Mouse (Mus musculus) brown adipose tissue, adult 24 weeks (tissue): Measurements from ENCODE around the gene Ugt1a8. TPM values are rescaled to one million over a fixed set of nuclear protein-coding genes. Genes with fewer than 3 reads are reported as not detected.
"Not testable (repeated sequence)": the region's sequence is repeated elsewhere in the genome, so short reads cannot be mapped to it uniquely, and the experiment has no call there.

Source experiments
- H3K27ac ChIP-seq: fragments of 200-500 bp; replicated peaks from 2 replicates; pipeline ENCODE4 v1.5.1; 2012; ENCODE audit warnings: low read depth, mild to moderate bottlenecking, low read length
- H3K4me1 ChIP-seq: fragments of 200-500 bp; 2 replicates; pipeline ENCODE4 v1.6.1; 2012; ENCODE audit warnings: low read length, mixed read lengths; ENCODE audit not compliant: control insufficient read depth, insufficient read depth, insufficient read length
- H3K4me3 ChIP-seq: fragments of 200-500 bp; 2 replicates; pipeline ENCODE4 v1.5.1; 2012; ENCODE audit warnings: low read depth, mild to moderate bottlenecking, low read length, moderate library complexity; ENCODE audit not compliant: insufficient read depth
- polyA plus RNA-seq: library from polyadenylated mRNA; stranded (reverse); fragments of >200 nt; gene quantifications from 2 replicates; pipeline ENCODE4 v1.2.4, GENCODE M21; 2012; ENCODE audit not compliant: missing spikeins, insufficient read depth, insufficient read length

Ugt1a8 gene
- polyA plus RNA-seq, 1 experiment, result not detected

- not testable (repeated sequence) for H3K4me1 ChIP-seq, H3K27ac ChIP-seq, H3K4me3 ChIP-seq
These were observed 10.9 kb downstream of the Ugt1a8 start for GRCm38 (mm10) chr1:88098546-88098945.

DNA sequence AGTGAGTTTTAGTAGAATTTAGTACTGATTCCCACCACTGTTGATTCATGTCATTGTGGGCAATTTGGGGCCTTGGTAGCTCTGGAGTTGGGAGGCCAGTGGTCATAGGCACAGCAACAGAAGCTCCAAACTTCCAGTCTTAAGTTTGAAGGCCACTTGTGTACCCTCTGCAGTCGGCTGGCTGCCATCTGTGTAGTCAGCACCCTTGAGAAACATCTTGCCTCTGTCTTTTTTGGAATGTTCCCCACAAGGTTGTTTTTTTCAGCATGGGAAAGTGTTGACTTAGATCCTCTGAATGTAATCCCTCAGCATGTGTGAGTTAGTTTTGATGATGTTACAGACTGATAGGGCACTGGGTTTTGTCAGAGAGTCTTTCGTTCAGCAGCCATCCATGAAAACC lies 12.1 kb downstream of the Ugt1a8 start:
- H3K27ac ChIP-seq, H3K4me3 ChIP-seq, H3K4me1 ChIP-seq: not testable (repeated sequence)

DNA sequence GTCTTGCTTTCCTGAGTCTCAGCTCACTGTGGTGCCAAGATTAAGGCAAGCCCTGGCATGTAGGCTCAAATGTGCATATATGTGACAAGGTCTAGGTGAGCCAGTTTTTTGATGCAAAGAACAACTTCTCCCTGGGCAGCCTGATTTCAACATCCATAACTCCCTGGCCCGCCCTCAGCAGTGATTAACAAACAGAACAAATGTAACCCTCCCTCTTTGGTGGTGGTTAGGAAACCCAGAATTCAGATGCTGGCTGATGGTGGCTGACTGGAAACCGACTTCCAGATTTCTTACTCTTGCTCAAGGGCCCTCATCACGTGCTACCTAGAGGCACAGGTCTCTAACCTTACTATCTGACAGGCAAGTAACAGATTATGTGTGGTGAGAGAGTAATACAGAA lies 15.4 kb downstream of the Ugt1a8 start, which contains the start of gene Ugt1a6b:
Gene Ugt1a6b, plus strand, starts transcription at position 234 of the 400 bp plus-strand sequence.
- H3K27ac ChIP-seq, H3K4me1 ChIP-seq, H3K4me3 ChIP-seq: not testable (repeated sequence)

DNA sequence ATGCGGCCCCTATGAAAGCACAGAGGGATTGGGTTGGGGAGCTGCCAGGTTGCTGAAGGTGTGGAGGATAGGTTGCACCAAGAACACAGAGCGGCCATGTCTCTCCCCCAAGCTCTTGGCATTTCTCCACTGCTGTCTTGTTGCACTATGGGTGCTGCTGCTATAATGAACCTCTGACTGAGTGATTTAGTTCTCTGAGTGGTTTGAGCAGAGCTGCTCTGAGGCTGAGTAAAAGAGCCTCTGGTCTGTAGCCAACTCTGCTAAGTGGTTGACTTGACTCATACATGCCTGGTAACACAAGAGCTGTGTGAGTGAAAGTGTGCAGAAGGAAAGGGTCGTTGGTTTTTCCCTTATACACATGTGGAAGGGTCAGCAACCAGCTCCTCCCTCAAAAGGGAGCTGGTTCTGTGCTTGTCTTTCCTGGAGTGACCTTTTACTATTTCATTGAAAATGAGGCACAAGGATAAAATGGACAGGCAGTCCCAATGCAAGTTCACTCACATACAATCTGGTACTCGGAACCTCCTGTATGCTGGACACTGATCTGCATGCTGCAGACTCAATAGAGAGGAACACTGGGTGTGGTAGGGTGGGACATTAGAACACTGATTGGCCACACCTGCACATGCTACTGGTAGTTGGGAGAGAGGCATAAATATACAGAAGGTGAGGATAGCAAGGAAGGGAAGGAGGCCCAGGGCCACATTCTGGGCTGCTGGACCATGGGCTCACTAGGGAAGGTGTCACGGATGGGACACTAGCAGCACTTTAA lies 16.3 kb downstream of the Ugt1a8 start:
- H3K4me3 ChIP-seq, H3K4me1 ChIP-seq, H3K27ac ChIP-seq: not testable (repeated sequence)

- Histone ChIP-seq H3K4me1 (0 out of 2 replicates have a peak, but pooled peaks cover 3% of the 10 kb centered on the region), H3K27ac (no peak overlapping the region; the same call in 1 of the 2 replicates), H3K4me3 (no peak overlapping the region)
These were observed 17.2 kb downstream of the Ugt1a8 start for GRCm38 (mm10) chr1:88104667-88105430.

- 0 out of 2 replicates have a peak, but pooled peaks cover 3% of the 10 kb centered on the region for H3K4me1 ChIP-seq
- H3K27ac ChIP-seq, result peak overlapping the region; percentile 84; the same call in 1 of the 2 replicates
- H3K4me3 ChIP-seq, result no peak overlapping the region
These were observed 18.0 kb downstream of the Ugt1a8 start for GRCm38 (mm10) chr1:88105656-88106055.

- not testable (repeated sequence) for H3K4me1 ChIP-seq, H3K27ac ChIP-seq, H3K4me3 ChIP-seq
These were observed 21.5 kb downstream of the Ugt1a8 start for GRCm38 (mm10) chr1:88109027-88109557.

- not testable (repeated sequence) for H3K27ac ChIP-seq
These were observed 22.0 kb downstream of the Ugt1a8 start for GRCm38 (mm10) chr1:88109604-88110003.

GRCm38 (mm10) chr1:88112769-88113168 lies 25.2 kb downstream of the Ugt1a8 start:
- H3K27ac ChIP-seq, H3K4me1 ChIP-seq, H3K4me3 ChIP-seq: not testable (repeated sequence)

More at GRCm38 (mm10) chr1:88109604-88110003, 22.0 kb downstream of the Ugt1a8 start:
- not testable (repeated sequence) for H3K4me1 ChIP-seq, H3K4me3 ChIP-seq

DNA sequence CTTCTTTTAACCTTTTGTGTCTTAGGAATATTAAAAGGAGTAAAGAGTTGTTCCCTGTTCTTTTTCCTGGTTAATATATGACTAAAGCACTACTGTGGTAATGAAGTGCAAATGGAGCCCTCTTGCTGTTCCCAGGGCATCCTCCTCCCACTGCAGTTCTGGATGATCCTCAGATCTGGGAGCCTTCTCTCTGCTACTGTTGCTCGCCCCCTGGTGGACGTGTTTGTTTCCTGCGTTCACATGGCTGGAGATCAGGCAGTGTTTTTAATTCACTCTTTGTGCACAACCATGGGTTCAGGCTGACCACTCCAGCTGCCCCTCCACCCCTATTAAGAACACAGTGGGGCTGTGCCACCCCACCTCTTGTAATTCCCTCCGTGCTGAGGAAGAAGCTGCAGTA lies 32.9 kb downstream of the Ugt1a8 start:
- not testable (repeated sequence) for H3K4me1 ChIP-seq, H3K27ac ChIP-seq, H3K4me3 ChIP-seq

DNA sequence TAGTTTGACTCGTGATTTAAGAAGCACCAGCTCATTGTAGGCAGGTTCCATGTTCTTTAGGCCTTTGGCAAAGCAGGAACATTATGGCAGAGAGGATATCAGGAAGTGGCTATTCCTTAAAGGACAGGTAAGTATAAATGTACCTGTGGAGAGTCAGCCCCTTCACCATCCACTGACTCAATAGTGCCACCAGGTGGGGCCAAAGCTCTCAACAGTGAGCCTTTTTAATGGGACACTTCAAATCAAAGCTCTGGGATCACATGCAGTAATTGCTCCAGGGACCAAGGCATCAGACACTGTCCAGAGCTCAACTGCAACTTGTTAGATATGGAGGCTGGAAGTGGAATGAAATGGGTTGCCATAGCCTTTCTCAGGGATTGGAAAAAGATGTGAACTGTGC lies 33.9 kb downstream of the Ugt1a8 start:
- H3K27ac ChIP-seq, H3K4me1 ChIP-seq, H3K4me3 ChIP-seq: not testable (repeated sequence)

DNA sequence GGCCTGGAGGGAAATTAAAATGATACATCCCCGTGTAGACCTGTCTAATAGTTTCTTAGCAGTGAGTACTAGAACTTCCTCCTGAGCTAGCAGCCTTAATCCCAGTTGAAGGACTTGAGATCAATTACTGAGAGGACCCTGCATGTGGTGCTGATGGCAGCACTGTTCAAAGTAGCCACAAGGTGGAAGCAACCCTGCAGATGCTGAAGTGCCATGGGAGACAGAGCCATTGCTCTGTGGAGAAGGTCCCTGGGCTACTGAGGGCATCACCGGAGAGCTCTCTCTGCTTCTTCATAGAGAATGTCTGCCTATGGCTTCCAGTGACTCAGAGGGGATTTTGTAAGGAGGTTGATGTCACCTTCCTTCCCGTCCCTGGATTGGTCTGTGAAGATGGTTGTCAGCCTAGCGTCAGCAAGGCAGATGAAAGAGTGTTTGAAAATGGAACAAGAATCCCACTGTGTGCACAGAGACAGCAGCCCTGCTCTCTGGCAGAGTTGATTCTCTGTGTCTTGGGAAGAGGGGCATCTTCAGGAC lies 38.3 kb downstream of the Ugt1a8 start:
- not testable (repeated sequence) for H3K27ac ChIP-seq, H3K4me3 ChIP-seq, H3K4me1 ChIP-seq

DNA sequence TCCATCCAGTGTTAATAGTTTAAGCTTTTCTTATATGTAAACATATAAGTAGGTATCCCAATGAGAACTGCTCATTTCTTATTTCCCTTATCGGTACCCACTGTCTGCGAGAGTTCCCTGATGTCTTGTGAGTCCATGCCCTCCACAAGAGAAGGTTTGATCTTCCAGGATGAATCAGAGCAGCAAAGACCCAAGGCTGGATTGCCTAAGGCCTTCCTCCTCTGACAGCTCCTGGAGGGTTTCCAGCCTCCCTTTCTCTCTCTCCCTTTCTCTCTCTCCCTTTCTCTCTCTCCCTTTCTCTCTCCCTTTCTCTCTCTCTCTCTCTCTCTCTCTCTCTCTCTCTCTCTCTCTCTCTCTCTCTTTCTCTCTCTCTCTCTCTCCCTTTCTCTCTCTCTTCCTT lies 41.5 kb downstream of the Ugt1a8 start:
- H3K27ac ChIP-seq, H3K4me1 ChIP-seq: not testable (repeated sequence)

DNA sequence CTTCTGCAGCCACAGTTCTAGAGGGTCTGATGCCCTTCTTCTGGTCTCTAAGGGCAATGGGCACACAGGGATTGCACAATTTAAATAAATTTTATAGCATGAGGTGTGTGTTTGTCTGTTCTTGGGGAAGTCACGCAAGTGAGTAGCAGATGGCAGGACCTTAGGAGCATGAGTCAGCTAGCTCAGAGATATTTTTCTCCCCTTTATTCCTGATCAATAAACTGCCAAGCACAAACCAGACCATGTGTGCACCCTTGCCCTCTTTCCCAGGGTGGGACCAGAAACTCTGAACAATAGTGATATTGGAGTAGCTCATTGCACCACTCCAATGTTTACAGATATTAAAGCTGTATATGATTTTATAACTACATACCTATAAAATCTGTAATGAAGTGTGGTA lies 42.6 kb downstream of the Ugt1a8 start:
- H3K4me1 ChIP-seq, H3K27ac ChIP-seq, H3K4me3 ChIP-seq: not testable (repeated sequence)

More for the DNA sequence above, 41.5 kb downstream of the Ugt1a8 start:
- not testable (repeated sequence) for H3K4me3 ChIP-seq

- peaks cover 3% of the 10 kb centered on the region; the same call in 1 of the 2 replicates for H3K4me1 ChIP-seq
- no peak overlapping the region for H3K4me3 ChIP-seq
- no peak overlapping the region for H3K27ac ChIP-seq
These were observed 46.4 kb downstream of the Ugt1a8 start for GRCm38 (mm10) chr1:88133908-88134456.
